Mouse (Mus musculus): ENCODE measurements around the gene Ndufa6.
"Not testable (repeated sequence)": the region's sequence is repeated elsewhere in the genome, so short reads cannot be mapped to it uniquely, and the experiment has no call there.

Ndufa6 gene

GRCm38 (mm10) chr15:82364561-82364960, 10.4 kb upstream of the Ndufa6 start:
- not testable (repeated sequence) for DNase-seq

- not testable (repeated sequence) for DNase-seq
These were observed 9.7 kb upstream of the Ndufa6 start for GRCm38 (mm10) chr15:82363801-82364200.

DNA sequence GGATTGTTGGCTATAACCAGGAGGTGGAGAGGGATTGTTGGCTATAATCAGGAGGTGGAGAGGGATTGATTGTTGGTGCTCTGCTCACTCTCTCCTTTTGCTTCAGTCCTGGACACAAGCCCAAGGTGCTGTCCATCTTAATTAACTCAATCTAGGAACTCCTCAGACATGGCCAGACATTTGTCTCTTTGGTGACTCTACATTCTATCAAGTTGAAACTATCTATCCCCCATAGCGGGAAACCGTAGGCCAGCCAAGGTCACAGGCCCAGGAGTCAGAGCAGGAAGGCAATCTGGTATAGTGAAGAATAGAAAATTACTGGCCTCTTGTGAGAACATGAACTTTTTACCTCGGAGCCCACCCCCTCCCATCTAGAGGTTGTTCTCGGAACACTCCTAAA, 8.1 kb upstream of the Ndufa6 start:
- DNase-seq: no peak

DNA sequence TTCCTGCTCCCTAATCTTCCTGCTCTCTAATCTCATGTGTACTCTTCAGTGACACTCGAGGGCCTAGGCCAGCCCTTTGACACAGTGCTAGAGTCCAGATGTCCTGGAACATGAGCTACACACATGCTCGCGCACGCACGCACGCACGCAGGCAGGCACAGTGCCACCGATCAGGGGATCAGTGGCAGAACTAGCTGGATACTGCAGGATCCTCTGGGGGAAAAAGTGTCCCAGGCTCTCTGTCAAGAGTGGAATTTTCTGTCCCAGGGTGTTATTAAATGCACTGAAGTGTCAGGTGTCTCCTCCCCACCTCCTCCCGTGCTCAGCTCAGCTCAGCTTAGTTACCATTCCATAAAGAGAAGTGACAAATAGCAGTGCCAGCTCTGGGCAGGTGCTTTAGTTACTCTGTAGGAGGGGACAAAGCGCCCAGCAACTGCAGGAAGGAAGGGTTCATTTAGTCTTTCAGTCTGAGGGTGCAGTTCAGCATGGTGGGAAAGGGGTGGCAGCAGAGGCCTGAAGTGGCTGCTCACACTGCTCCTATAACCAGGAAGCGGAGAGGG, 7.4 kb upstream of the Ndufa6 start:
- no peak for DNase-seq

DNA sequence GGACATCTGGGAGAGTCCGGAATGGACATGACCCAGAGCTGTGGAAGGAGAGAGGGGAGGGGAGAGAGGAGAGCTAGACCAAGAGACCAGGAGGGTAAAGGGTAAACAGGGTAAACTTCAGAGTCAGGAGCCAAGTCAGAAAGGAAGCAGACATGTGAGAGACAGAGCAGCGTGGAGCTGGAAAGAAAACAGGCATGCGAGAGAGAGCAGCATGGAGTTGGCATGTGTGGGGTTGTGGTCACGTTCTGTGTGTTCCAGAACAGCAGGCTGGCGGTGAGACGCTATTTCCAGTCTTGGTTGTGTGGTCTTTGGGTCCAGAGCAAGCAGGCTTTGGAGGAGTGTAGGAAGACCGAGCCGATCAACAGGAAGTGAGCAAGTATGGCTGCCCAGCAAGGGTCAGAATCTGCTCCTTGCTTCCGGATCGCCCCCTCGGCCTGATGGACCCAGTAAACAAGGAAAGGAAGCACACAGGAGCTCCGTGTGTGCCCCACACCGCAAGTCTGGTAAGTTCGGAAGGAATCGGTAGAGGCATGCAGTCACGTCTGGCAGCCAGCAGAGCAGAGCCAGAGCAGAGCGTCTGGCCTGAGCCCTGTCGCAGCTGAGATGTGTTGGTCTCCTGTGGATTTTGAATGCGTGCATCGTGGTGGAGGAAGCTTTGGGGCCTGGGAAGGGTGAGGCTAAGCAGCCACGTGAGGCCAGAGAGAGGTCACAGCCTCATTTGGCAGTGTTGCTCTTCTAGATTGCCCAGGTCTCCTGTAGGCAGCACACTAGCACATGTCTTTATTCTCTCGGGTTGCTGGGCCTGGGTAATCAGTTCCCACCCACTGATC, 4.5 kb upstream of the Ndufa6 start:
- no peak for DNase-seq

- no peak for DNase-seq
These were observed 393 bp downstream of the Ndufa6 start for GRCm38 (mm10) chr15:82353745-82354113.

GRCm38 (mm10) chr15:82353078-82353744, 911 bp downstream of the Ndufa6 start:
- DNase-seq: no peak

DNA sequence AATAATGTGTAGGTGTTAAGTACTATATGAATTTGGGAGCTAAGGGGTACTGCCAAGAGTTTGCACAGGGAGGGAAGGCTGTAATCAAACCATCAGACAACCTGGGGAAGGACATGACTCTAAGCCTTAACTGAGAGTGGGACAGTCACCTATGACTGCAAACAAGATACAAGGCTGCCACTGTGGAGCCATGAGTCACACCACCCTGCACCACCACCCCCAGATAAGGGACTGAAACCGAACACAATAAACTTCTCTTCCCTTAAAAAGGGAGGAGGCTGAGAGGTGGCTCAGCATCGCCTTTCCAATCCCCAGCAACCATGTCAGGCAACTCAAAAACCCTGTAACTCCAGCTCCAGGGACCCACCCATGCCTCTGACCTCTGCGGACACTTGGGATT, 2.6 kb downstream of the Ndufa6 start:
- DNase-seq: no peak

DNA sequence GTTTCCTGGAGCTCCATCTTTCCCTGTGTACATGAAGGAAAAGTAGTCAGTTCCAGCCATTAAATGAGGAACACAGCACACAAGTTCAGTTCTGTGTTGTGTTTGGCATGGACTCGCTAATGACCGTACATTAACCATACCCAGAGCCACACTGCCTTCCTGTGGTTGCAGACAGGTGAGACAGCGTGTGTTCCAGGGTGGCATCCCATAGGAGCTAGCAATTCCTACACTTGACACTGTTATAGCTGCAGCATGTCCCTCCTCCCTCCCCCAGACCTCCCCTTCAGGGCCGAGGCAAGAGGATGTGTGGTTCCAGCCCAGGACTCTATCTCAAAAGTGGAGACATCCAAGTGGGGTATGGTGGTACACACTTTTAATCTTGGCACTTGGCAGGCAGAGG, 3.8 kb downstream of the Ndufa6 start:
- no peak for DNase-seq

GRCm38 (mm10) chr15:82348999-82349341, 5.2 kb downstream of the Ndufa6 start:
- DNase-seq: no peak

GRCm38 (mm10) chr15:82348258-82348998, 5.7 kb downstream of the Ndufa6 start:
- DNase-seq: no peak

GRCm38 (mm10) chr15:82347852-82348251, 6.3 kb downstream of the Ndufa6 start:
- no peak for DNase-seq

- no peak for DNase-seq
These were observed 6.8 kb downstream of the Ndufa6 start for GRCm38 (mm10) chr15:82347303-82347676.

- DNase-seq: no peak
These were observed 7.4 kb downstream of the Ndufa6 start for GRCm38 (mm10) chr15:82346580-82347302.

- peak; percentile 99 for DNase-seq
These were observed 8.2 kb downstream of the Ndufa6 start for GRCm38 (mm10) chr15:82345820-82346470.

GRCm38 (mm10) chr15:82344971-82345370, 9.2 kb downstream of the Ndufa6 start:
- DNase-seq: no peak

DNA sequence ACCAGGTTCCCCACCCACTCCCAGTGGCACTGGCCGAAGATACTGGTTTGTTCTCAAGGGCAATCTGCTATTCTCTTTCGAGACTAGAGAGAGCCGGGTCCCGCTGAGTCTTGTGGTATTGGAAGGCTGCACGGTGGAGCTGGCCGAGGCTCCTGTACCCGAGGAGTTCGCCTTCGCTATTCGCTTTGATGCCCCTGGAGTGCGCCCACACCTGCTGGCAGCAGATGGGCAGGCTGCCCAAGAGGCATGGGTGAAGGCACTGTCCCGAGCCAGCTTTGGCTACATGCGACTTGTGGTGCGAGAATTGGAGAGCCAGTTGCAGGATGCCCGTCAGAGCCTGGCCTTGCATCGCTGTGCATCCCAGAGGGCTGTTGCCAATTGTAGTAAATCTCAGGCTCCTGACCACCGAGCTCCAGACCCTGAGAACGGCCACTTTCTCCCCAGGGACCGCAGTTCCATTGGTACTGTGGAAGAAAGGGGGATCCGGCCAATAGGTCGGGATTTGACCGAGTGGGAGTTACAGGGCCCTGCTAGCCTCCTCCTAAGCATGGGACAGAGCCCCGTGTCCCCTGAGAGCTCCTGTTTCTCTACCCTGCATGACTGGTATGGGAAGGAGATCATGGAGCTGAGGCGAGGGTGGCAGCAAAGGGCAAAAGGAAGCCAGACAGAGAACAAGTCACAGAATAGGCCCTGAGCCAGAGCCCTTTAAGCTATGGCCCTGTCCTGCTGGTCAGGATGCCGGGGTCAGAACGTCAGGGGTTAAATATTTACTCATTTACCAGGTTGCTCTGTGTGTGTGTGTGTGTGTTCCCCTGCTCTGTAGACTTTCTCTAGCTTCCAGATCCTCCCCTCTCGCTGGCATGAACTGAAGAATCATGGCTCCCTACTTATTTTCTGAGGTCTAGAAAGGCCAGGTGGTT, 10.5 kb downstream of the Ndufa6 start:
- DNase-seq: no peak

DNA sequence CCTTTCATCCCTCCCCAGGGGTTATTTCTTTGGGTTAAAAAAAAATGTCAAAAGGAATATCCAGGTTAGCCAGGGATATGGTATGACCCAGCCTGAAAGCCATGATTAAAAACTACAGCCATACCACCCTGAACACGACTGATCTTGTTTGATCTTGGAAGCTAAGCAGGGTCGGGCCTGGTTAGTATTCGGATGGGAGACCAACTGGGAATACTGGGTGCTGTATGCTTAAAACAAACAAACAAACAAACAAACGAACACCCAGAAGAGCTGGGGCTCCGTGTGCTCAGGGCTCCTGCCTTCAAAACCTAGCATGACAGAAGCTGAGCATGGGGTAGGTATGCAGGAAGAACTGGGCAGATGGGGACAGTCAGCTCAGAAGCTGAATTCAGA, 11.6 kb downstream of the Ndufa6 start:
- no peak for DNase-seq

DNA sequence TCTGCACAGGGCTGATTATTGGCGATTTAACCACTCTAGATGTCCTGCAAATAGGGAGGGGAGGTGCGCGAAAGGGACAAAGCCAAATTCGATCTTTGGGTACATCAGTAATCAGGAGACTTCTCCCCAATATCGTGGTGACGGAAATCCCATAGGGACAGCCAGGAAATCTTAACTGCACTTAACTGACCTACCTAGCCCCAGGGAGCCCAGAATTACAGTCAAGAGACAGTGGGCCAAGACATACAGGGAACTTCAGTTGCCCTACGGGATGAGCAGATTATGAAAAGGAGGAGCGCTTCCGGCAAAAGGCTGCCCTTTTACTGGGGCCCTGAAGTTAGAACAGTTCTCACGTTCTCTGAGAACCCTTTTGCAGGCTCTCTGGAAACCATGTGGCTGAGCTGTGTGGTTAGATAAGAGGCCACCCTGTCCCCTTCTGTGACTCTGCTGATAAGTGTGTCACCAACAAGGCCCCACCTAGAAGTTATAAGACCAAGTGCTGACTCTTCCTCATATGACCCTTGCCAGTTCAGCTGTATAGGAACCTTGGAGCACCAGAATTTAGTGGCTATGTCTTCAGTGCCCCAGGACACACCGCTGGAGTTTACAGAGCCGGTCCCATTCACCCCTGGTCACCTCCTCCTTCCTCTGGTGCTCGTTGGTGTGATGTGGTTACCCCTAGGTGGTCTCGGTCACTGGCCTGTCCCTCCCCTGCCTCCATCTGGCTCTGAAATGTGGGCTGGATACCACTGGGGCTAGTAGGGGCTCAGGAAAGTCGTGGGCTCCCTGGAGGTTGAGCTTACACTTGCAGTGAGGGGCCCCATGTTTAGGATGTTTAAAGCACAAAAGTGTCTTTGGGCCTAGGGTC, 12.2 kb downstream of the Ndufa6 start:
- no peak for DNase-seq

DNA sequence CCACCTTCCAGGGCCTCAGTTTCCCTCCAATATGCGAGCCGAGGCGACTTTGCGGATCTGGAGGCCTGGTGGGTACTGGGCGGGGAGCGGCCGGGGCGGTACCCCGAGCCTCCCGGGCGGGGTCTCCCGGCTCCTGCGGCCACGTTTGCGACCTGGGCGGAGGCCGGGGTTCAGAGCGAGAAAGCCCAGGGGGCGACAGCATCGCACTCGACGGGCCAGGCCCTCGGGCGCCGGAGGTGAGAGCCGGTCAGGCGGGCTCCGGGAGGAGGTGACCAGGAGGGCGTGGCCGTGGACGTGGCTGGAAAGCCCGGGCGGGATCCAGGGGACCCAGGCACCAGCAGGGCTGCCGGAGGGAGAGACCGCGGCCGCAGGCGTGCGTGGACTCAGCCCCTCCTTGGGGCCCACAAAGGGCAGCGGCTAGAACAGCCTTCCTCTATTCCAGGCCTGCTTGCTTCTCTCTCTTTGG, 13.1 kb downstream of the Ndufa6 start:
- peak; percentile 64 for DNase-seq

Data from embryo, embryonic 11 days (tissue).